In genomic region chr10:9900315-9901070, GRCm38 (mm10) we compare ENCODE assay signal across 8 mouse cellular contexts. TPM values are rescaled to one million over a fixed set of nuclear protein-coding genes. Genes with fewer than 3 reads are reported as not detected.
DNase-seq lines count a peak whose midpoint lies in the region; ATAC-seq lines count a peak whose summit lies in the region.

No protein-coding gene starts in this region.

- no peaks in the 10 kb centered on the region for H3K9me3 ChIP-seq in intestine, embryonic 15.5 days
- H3K9me3 ChIP-seq in limb, embryonic 15.5 days, result no peaks in the 10 kb centered on the region
- no peaks in the 10 kb centered on the region for H3K9me3 ChIP-seq in midbrain, embryonic 15.5 days
- no peaks in the 10 kb centered on the region for H3K9me3 ChIP-seq in stomach, embryonic 16.5 days (replicated peaks; ENCODE audit: control insufficient read depth, low read length)

- H3K27ac ChIP-seq in intestine, embryonic 15.5 days, result peak overlapping the region; percentile 97
- peak overlapping the region; percentile 96 for H3K27ac ChIP-seq in limb, embryonic 15.5 days
- peak overlapping the region; percentile 95 for H3K27ac ChIP-seq in midbrain, embryonic 15.5 days
- peak overlapping the region; percentile 94 for H3K27ac ChIP-seq in stomach, embryonic 16.5 days (ENCODE audit: low read length)

- peak; percentile 59 for DNase-seq in urinary bladder, adult 2 months (ENCODE audit: low spot score)
- no peak for DNase-seq in urinary bladder, postnatal 10 days (ENCODE audit: low spot score)
- peak; percentile 64 to 70 for DNase-seq in cerebellum, postnatal 14 days
- DNase-seq in gastrocnemius, postnatal 14 days, result peak; percentile 20

- no peaks in the 10 kb centered on the region for H3K4me1 ChIP-seq in intestine, embryonic 15.5 days (replicated peaks)
- H3K4me1 ChIP-seq in limb, embryonic 15.5 days, result peaks cover 12% of the 10 kb centered on the region; the same call in 1 of the 2 replicates
- H3K4me1 ChIP-seq in midbrain, embryonic 15.5 days, result peaks cover 19% of the 10 kb centered on the region
- peaks cover 5% of the 10 kb centered on the region; the same call in 1 of the 2 replicates for H3K4me1 ChIP-seq in stomach, embryonic 16.5 days (ENCODE audit: control insufficient read depth, insufficient read depth, low read length)

- H3K9ac ChIP-seq in intestine, embryonic 15.5 days, result peak overlapping the region; percentile 95
- H3K9ac ChIP-seq in limb, embryonic 15.5 days, result peak overlapping the region; percentile 97
- H3K9ac ChIP-seq in midbrain, embryonic 15.5 days, result peak overlapping the region; percentile 86
- peak overlapping the region; percentile 99 for H3K9ac ChIP-seq in stomach, embryonic 16.5 days (ENCODE audit: low read length)

- under 1% methylated on average over 51 of the region's 81 CpGs for WGBS in intestine, embryonic 15.5 days
- under 1% methylated on average over 78 of the region's 81 CpGs for WGBS in limb, embryonic 15.5 days
- WGBS in midbrain, embryonic 15.5 days, result under 1% methylated on average over 81 of the region's 81 CpGs
- 0% methylated on average over 79 of the region's 81 CpGs for WGBS in stomach, embryonic 16.5 days

- no peaks in the 10 kb centered on the region for H3K36me3 ChIP-seq in intestine, embryonic 15.5 days
- no peaks in the 10 kb centered on the region for H3K36me3 ChIP-seq in limb, embryonic 15.5 days
- no peaks in the 10 kb centered on the region for H3K36me3 ChIP-seq in midbrain, embryonic 15.5 days (replicated peaks)
- no peaks in the 10 kb centered on the region for H3K36me3 ChIP-seq in stomach, embryonic 16.5 days (ENCODE audit: control insufficient read depth, insufficient read depth, low read length)

- no peaks in the 10 kb centered on the region for H3K27me3 ChIP-seq in intestine, embryonic 15.5 days (replicated peaks)
- H3K27me3 ChIP-seq in limb, embryonic 15.5 days, result no peaks in the 10 kb centered on the region
- H3K27me3 ChIP-seq in midbrain, embryonic 15.5 days (replicated peaks), result no peaks in the 10 kb centered on the region
- no peaks in the 10 kb centered on the region for H3K27me3 ChIP-seq in stomach, embryonic 16.5 days (ENCODE audit: control insufficient read depth, insufficient read depth, low read length)

- H3K4me2 ChIP-seq in intestine, embryonic 15.5 days (replicated peaks), result peak overlapping the region; percentile 92
- H3K4me2 ChIP-seq in limb, embryonic 15.5 days, result peak overlapping the region; percentile 96
- H3K4me2 ChIP-seq in midbrain, embryonic 15.5 days, result peak overlapping the region; percentile 95
- H3K4me2 ChIP-seq in stomach, embryonic 16.5 days (ENCODE audit: low read depth, low read length), result peak overlapping the region; percentile 82

- intact Hi-C loops in gastrocnemius, postnatal 14 days (cut with DNase I; ENCODE audit: low total_unique reads), result no loop called here

- peak overlapping the region; percentile 91 for H3K4me3 ChIP-seq in intestine, embryonic 15.5 days (replicated peaks)
- H3K4me3 ChIP-seq in limb, embryonic 15.5 days, result peak overlapping the region; percentile 92
- peak overlapping the region; percentile 64 for H3K4me3 ChIP-seq in midbrain, embryonic 15.5 days
- peak overlapping the region; percentile 75 for H3K4me3 ChIP-seq in stomach, embryonic 16.5 days (replicated peaks; ENCODE audit: low read length)

- peak; percentile 68 for ATAC-seq in intestine, embryonic 15.5 days
- ATAC-seq in limb, embryonic 15.5 days (ENCODE audit: insufficient number of reproducible peaks, low FRiP score, low TSS enrichment, low read depth), result peak; percentile 17; the same call in 1 of the 2 replicates
- ATAC-seq in midbrain, embryonic 15.5 days (replicated peaks), result peak; percentile 55
- peak; percentile 34; the same call in 1 of the 2 replicates for ATAC-seq in stomach, embryonic 16.5 days (ENCODE audit: insufficient read depth, low FRiP score)

RNA-seq across cellular contexts. Expression of gene Stxbp5, which starts 0.4 kb away (rescaled TPM):
- 16.8 and 20.8 TPM in 2 replicates for polyA plus RNA-seq in urinary bladder, adult 2 months (2012; rRNA removed)
- 1 to 10 TPM; 5.2 to 6.6 TPM for total RNA-seq in gastrocnemius, postnatal 14 days (2021)
- 5.3 and 5.8 TPM in 2 replicates for polyA plus RNA-seq in intestine, embryonic 15.5 days (2015; fragmentation: Nextera tagmentation; extraction: Ambion mirVana)
- 4.8 and 5.5 TPM in 2 replicates for polyA plus RNA-seq in limb, embryonic 15.5 days (2015; fragmentation: Nextera tagmentation; extraction: Ambion mirVana)
- polyA plus RNA-seq in midbrain, embryonic 15.5 days (2015; fragmentation: Nextera tagmentation; extraction: Ambion mirVana), result 9.2 and 10.6 TPM in 2 replicates
- 4.4 and 4.7 TPM in 2 replicates for polyA plus RNA-seq in stomach, embryonic 16.5 days (2015; fragmentation: Nextera tagmentation; extraction: Ambion mirVana)

Comparison
In these comparisons a context has a peak if more than half of its experiments do, and no peak if none do; other contexts are left out.
1. ATAC-seq: peak in every context shown above with its lines; median percentile 68 in intestine, embryonic 15.5 days; 55 in midbrain, embryonic 15.5 days; 34 in stomach, embryonic 16.5 days; 17 in limb, embryonic 15.5 days.